Mouse (Mus musculus): ENCODE measurements around the gene Sars2. TPM values are rescaled to one million over a fixed set of nuclear protein-coding genes. Genes with fewer than 3 reads are reported as not detected.

Gene Sars2
- polyA plus RNA-seq, 1 experiment = 18.5 TPM

DNA sequence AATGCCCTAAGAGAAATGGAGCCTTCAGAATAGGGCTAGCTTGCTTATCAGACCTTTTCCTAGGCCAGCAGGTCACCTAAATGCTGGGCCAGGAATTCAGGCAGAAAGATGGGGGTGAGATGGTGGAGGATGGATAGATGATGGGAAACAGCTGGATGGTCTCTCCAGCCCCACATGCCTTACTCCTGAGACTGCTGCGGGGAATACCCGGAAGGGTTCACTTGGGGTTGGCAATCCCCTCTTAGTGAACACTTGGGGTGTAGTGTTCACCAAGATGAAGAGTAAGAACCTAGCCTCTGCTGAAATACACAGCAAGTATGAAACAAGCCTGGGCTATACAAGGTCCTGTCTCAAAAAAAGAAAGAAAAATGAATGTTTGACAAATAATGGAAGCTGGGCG lies 47.4 kb downstream of the Sars2 start:
- no peaks in the 10 kb centered on the region for H3K27me3 ChIP-seq (replicated peaks)
- H3K4me1 ChIP-seq = peaks cover 66% of the 10 kb centered on the region
- H3K9me3 ChIP-seq = no peaks in the 10 kb centered on the region
- peaks cover 55% of the 10 kb centered on the region for H3K36me3 ChIP-seq (replicated peaks; ENCODE audit: low read length)
- peak overlapping the region; percentile 88 for H3K4me3 ChIP-seq (replicated peaks)
- TF ChIP-seq GATA1 (IDR thresholded peaks at IDR 0.05; ENCODE audit: borderline replicate concordance, low read length) (no peak), FLI1 (IDR thresholded peaks at IDR 0.05; ENCODE audit: low read length) (no peak)

DNA sequence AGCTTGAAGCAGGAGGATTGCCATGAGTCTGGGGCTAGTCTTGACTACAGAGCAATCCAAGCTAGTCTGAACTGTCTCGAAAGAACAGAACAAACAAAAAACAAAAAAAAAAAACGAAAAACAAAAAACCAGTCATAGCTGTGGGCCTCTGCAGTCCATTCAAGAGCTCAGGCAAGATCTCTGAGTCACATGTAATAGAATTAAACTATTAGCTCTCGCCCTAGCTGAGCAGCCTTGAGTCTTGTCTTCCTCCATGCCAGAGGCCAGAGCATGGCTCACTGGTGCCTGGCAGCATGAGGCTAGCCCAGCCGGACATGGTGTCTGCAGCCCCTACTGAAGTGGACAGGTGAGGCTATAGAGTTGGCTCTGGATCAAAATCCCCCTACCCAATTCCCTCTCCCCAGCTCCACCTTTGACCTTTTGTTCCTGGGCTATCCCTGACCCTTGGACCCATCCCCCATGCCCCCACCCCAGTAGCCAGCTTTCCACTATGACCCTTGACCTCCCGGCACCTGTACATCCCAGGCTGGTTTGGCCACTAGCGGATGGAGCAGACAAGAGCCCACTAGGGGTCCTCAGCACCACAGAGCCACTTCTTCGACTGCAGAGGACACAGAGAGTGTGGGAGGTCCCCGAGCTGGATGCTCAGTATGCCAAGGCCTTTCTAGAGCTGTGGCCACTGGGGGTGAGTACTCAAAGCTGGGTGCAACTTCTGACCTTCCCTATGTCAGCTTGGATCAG lies 48.4 kb downstream of the Sars2 start:
- TF ChIP-seq GATA1 (IDR thresholded peaks at IDR 0.05; ENCODE audit: borderline replicate concordance, low read length) = no peak
- TF ChIP-seq FLI1 (IDR thresholded peaks at IDR 0.05; ENCODE audit: low read length) = no peak
- Histone ChIP-seq H3K27me3 (replicated peaks) (no peaks in the 10 kb centered on the region), H3K36me3 (replicated peaks; ENCODE audit: low read length) (peaks cover 45% of the 10 kb centered on the region), H3K4me1 (peaks cover 62% of the 10 kb centered on the region), H3K9me3 (no peaks in the 10 kb centered on the region), H3K4me3 (replicated peaks) (no peak overlapping the region)

DNA sequence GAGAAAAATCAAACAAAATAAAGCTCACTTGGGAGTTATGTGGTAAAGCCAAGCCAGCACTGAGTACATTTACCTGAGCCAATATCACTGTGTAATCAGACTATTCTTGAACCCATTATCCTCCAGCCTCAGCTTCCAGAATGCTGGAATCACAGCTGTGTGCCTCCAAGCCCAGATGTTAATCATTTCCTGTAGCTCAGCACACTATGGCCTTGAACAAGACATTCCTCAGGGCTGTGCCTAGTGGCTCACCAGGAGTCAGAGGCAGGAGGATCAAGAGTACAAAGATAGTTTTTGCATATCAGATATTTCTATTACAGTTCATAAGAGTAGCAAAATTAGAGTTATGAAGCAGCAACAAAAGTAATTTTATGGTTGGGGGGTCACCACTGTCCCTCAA lies 49.9 kb downstream of the Sars2 start:
- TF ChIP-seq GATA1 (IDR thresholded peaks at IDR 0.05; ENCODE audit: borderline replicate concordance, low read length) = no peak
- TF ChIP-seq FLI1 (IDR thresholded peaks at IDR 0.05; ENCODE audit: low read length) = no peak
- H3K4me1 ChIP-seq = peaks cover 72% of the 10 kb centered on the region
- H3K27me3 ChIP-seq (replicated peaks) = no peaks in the 10 kb centered on the region
- H3K4me3 ChIP-seq (replicated peaks) = no peak overlapping the region
- peaks cover 33% of the 10 kb centered on the region for H3K36me3 ChIP-seq (replicated peaks; ENCODE audit: low read length)
- no peaks in the 10 kb centered on the region for H3K9me3 ChIP-seq

DNA sequence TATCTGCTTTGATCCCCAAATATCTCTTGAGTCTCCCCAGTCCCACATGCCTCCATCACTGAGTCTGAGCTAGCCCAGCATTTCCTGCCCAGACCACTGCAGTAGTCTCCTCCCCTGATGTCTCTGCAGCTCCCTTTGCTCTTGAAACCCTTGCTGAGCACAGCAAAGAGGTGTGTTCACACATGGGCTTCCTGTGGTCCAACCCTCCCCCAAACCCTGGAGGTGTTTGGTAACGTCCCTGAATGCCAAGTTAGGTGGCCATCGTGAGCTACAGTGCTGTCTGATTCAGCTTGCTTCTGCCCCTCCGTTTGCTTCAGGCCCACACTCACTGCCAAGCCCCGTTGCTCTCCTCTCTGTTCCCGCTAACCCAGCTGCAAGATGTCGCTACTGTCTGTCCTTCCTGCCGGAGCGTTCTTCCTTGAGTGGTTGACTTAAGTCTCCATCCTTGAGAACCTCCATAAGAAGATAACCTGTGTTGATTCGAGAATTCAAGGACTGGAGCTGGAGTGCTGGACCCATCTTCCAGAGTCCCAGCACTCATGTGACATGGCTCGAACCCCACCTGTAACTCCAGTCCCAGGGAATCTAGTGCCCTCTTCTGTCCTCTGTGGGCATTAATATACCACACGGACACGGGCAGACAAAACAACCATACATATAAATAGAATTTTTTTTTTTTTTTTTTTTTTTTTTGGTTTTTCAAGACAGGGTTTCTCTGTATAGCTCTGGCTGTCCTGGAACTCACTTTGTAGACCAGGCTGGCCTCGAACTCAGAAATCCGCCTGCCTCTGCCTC lies 50.8 kb downstream of the Sars2 start:
- no peak for TF ChIP-seq GATA1 (IDR thresholded peaks at IDR 0.05; ENCODE audit: borderline replicate concordance, low read length)
- TF ChIP-seq FLI1 (IDR thresholded peaks at IDR 0.05; ENCODE audit: low read length) = no peak
- H3K27me3 ChIP-seq (replicated peaks) = no peaks in the 10 kb centered on the region
- peaks cover 78% of the 10 kb centered on the region for H3K4me1 ChIP-seq
- H3K36me3 ChIP-seq (replicated peaks; ENCODE audit: low read length) = peaks cover 25% of the 10 kb centered on the region
- H3K4me3 ChIP-seq (replicated peaks) = no peak overlapping the region
- no peaks in the 10 kb centered on the region for H3K9me3 ChIP-seq

DNA sequence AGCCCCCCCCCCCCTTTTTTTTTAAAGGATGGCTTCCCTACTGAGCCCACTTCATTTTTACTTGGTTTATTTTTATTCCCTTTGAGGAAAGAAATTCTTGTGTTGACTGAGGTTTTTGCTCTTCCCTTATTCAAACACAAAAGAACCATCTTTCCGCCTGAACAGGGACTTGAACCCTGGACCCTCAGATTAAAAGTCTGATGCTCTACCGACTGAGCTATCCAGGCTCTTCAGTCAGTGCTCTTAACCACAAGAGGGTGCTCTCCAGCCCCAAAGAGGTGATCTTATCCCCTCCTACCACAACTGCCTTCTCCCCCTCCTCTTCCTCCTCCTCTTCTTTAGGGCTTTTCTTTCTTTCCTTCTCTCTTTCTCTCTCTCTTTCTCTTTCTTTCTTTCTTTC lies 52.0 kb downstream of the Sars2 start:
- TF ChIP-seq FLI1 (IDR thresholded peaks at IDR 0.05; ENCODE audit: low read length) (no peak), GATA1 (IDR thresholded peaks at IDR 0.05; ENCODE audit: borderline replicate concordance, low read length) (no peak)
- H3K4me3 ChIP-seq (replicated peaks) = no peak overlapping the region
- H3K27me3 ChIP-seq (replicated peaks) = no peaks in the 10 kb centered on the region
- peaks cover 78% of the 10 kb centered on the region for H3K4me1 ChIP-seq
- peaks cover 25% of the 10 kb centered on the region for H3K36me3 ChIP-seq (replicated peaks; ENCODE audit: low read length)
- H3K9me3 ChIP-seq = no peaks in the 10 kb centered on the region

DNA sequence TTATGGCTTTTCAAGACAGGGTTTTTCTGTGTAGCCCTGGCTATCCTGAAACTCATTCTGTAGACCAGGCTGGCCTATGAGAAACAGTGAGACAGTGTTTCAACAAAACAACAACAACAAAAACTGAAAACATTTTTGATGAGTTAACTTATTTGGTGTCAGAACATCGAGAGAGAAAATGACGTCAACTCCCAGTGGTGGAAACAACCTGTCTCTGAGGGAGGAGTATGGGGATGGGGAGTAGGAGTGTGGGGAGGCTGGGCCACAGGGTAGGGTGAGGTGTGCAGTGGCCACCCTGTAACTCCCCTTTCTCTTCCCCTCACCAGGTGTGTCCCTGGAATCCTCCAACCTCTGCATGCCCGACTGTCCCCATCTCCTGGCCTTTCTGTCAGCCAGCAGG lies 52.7 kb downstream of the Sars2 start:
- H3K4me3 ChIP-seq (replicated peaks) = no peak overlapping the region
- H3K9me3 ChIP-seq = no peaks in the 10 kb centered on the region
- H3K36me3 ChIP-seq (replicated peaks; ENCODE audit: low read length) = peaks cover 26% of the 10 kb centered on the region
- no peak for TF ChIP-seq GATA1 (IDR thresholded peaks at IDR 0.05; ENCODE audit: borderline replicate concordance, low read length)
- TF ChIP-seq FLI1 (IDR thresholded peaks at IDR 0.05; ENCODE audit: low read length) = no peak
- H3K27me3 ChIP-seq (replicated peaks) = no peaks in the 10 kb centered on the region
- H3K4me1 ChIP-seq = peaks cover 79% of the 10 kb centered on the region

DNA sequence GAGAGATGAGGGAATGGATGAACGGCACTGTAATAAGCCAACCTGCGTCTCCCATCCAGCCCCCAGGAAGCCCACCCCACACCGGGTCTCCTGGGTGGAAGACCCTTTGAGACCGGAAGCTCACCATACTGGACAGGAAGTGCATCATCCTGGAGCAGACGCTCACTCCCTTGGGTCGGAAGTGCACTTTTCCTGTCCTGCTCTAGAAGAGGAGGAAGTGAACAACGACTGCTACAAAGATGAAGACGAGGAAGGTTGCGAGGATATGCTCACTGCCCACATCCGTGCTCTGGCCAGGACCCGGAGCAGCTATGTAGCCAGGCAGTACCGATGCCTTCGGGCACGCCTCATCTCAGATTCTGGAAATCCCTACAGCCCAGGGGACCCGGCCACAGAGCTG lies 54.0 kb downstream of the Sars2 start:
- peaks cover 31% of the 10 kb centered on the region for H3K36me3 ChIP-seq (replicated peaks; ENCODE audit: low read length)
- no peaks in the 10 kb centered on the region for H3K9me3 ChIP-seq
- TF ChIP-seq FLI1 (IDR thresholded peaks at IDR 0.05; ENCODE audit: low read length) (no peak), GATA1 (IDR thresholded peaks at IDR 0.05; ENCODE audit: borderline replicate concordance, low read length) (no peak)
- H3K4me3 ChIP-seq (replicated peaks) = peak overlapping the region; percentile 89
- H3K4me1 ChIP-seq = peaks cover 81% of the 10 kb centered on the region
- H3K27me3 ChIP-seq (replicated peaks) = no peaks in the 10 kb centered on the region

DNA sequence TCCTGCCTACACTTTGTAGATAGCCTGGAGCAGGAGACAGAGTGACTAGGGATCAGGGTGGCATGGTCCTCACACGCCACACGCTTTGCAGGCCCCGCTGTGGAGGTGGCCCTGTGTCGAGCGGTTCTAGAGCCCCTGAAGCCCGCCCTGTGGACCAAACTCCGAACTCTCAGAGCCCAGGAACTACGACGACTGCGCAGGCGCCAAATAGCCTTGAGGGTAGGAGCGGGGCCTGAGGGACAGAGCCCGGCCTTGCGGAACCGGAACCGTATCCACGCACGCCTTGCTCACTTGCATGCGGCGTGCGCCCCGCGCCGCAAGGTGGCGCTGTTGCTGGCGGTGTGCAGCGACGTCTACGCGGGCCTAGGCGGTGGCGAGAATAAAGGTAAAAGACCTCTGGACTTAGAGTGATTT lies 54.8 kb downstream of the Sars2 start:
- TF ChIP-seq FLI1 (IDR thresholded peaks at IDR 0.05; ENCODE audit: low read length) = no peak
- TF ChIP-seq GATA1 (IDR thresholded peaks at IDR 0.05; ENCODE audit: borderline replicate concordance, low read length) = no peak

DNA sequence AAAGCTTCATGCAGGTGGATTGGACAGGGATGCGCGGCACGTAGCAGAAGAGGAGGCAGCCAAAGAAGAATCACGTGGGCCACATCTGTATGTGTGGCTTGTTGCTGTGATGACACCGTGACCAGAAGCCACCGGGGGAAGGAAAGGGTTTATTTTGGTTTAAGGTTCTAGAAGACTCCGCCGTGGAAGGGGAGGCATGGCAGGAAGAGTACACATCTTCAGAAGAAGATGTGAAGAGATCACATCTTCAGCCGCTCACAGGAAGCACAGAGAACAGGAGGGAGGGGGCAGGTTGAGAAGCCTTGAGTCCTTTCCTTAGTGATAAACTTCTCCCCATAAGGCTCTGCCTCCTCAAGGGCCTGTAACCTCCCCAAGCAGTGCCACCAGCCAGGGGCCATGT lies 58.2 kb downstream of the Sars2 start:
- no peaks in the 10 kb centered on the region for H3K27me3 ChIP-seq (replicated peaks)
- no peaks in the 10 kb centered on the region for H3K9me3 ChIP-seq
- peaks cover 97% of the 10 kb centered on the region for H3K4me1 ChIP-seq
- H3K36me3 ChIP-seq (replicated peaks; ENCODE audit: low read length) = peaks cover 31% of the 10 kb centered on the region
- no peak overlapping the region for H3K4me3 ChIP-seq (replicated peaks)
- TF ChIP-seq FLI1 (IDR thresholded peaks at IDR 0.05; ENCODE audit: low read length) (no peak), GATA1 (IDR thresholded peaks at IDR 0.05; ENCODE audit: borderline replicate concordance, low read length) (no peak)

More for the DNA sequence above, 54.8 kb downstream of the Sars2 start:
- no peaks in the 10 kb centered on the region for H3K9me3 ChIP-seq
- peaks cover 83% of the 10 kb centered on the region for H3K4me1 ChIP-seq
- peak overlapping the region; percentile 89 for H3K4me3 ChIP-seq (replicated peaks)
- no peaks in the 10 kb centered on the region for H3K27me3 ChIP-seq (replicated peaks)
- H3K36me3 ChIP-seq (replicated peaks; ENCODE audit: low read length) = peaks cover 31% of the 10 kb centered on the region

DNA sequence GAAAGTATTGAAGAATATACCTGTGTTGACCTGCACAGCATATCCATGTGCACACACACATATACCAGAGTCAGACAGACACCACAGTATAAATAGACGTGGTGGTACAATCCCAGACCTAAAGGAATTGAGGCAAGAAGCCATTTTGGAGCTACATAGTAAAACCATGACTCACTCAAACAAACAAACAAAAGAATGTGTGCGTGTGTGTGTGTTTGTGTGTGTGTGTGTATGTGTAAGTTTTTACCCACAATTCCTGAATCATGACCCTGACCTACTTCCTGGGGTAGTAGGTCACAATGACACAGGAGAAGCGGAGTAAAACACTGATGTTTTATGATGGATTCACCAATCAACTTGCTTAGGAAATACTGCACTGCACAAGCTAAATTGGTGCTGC lies 59.7 kb downstream of the Sars2 start:
- peaks cover 29% of the 10 kb centered on the region for H3K36me3 ChIP-seq (replicated peaks; ENCODE audit: low read length)
- H3K27me3 ChIP-seq (replicated peaks) = no peaks in the 10 kb centered on the region
- H3K9me3 ChIP-seq = no peaks in the 10 kb centered on the region
- peaks cover 96% of the 10 kb centered on the region for H3K4me1 ChIP-seq
- no peak overlapping the region for H3K4me3 ChIP-seq (replicated peaks)
- TF ChIP-seq GATA1 (IDR thresholded peaks at IDR 0.05; ENCODE audit: borderline replicate concordance, low read length) (no peak), FLI1 (IDR thresholded peaks at IDR 0.05; ENCODE audit: low read length) (no peak)

Data from megakaryocyte, embryonic 14.5 days (primary cell).